17 mouse cellular contexts compared by ENCODE assay signal in genomic region chr10:50063392-50063791, GRCm38 (mm10).
DNase-seq lines count a peak whose midpoint lies in the region; TF ChIP-seq lines count a peak whose summit lies in the region.
"Had no signal": no experiment of that assay in that cellular context is flagged by ENCODE, and none has a peak within 500 bp of the region (broad histone marks: within the 10 kb centered on the region; RNA-seq: fewer than 3 reads in every experiment).

No protein-coding gene starts in this region.

- H3K4me1 ChIP-seq in cerebellum, adult 2 months (ENCODE audit: control insufficient read depth, insufficient read depth, low read length), result peaks cover 2% of the 10 kb centered on the region; the same call in 1 of the 2 replicates
- H3K4me1 ChIP-seq in heart, adult 2 months (ENCODE audit: control insufficient read depth, insufficient read depth, low read length), result no peaks in the 10 kb centered on the region
- H3K4me1 ChIP-seq: embryonic facial prominence, embryonic 12.5 days; forebrain, embryonic 12.5 days; heart, embryonic 12.5 days; hindbrain, embryonic 10.5 days; hindbrain, embryonic 15.5 days had no signal

- H3K36me3 ChIP-seq in heart, adult 2 months (ENCODE audit: control insufficient read depth, insufficient read depth, low read length), result no peaks in the 10 kb centered on the region
- H3K36me3 ChIP-seq: embryonic facial prominence, embryonic 12.5 days; forebrain, embryonic 12.5 days; heart, embryonic 12.5 days; hindbrain, embryonic 10.5 days; hindbrain, embryonic 15.5 days had no signal

- TF ChIP-seq EP300 in heart, adult 2 months (IDR thresholded peaks at IDR 0.05; ENCODE audit: insufficient read depth, low read depth, low read length), result no peak

- no peak for TF ChIP-seq CTCF in brain, embryonic 14.5 days (IDR thresholded peaks at IDR 0.05; ENCODE audit: borderline replicate concordance, extremely low read depth, insufficient read depth, insufficient read length)
- TF ChIP-seq CTCF in cerebellum, adult 2 months (IDR thresholded peaks at IDR 0.05; ENCODE audit: borderline replicate concordance, insufficient read depth, low read depth, low read length), result no peak
- TF ChIP-seq CTCF in heart, adult 2 months (IDR thresholded peaks at IDR 0.05), result no peak

- H3K27ac ChIP-seq in cerebellum, adult 2 months (ENCODE audit: insufficient read depth, low read length), result peak overlapping the region; percentile 28; the same call in 1 of the 2 replicates
- no peak overlapping the region for H3K27ac ChIP-seq in heart, adult 2 months
- H3K27ac ChIP-seq: embryonic facial prominence, embryonic 12.5 days; forebrain, embryonic 12.5 days; hindbrain, embryonic 10.5 days; hindbrain, embryonic 15.5 days had no signal

- H3K4me3 ChIP-seq in cerebellum, adult 2 months (replicated peaks; ENCODE audit: insufficient read depth, low read depth, low read length), result no peak overlapping the region
- H3K4me3 ChIP-seq in heart, adult 2 months, result no peak overlapping the region
- H3K4me3 ChIP-seq: embryonic facial prominence, embryonic 12.5 days; forebrain, embryonic 12.5 days; heart, embryonic 12.5 days; hindbrain, embryonic 10.5 days; hindbrain, embryonic 15.5 days had no signal

- WGBS in cerebellum, adult 2 months, result 9% methylated on average over 1 of the region's 1 CpGs
- 56% methylated on average over 1 of the region's 1 CpGs for WGBS in heart, adult 2 months

- no peak for TF ChIP-seq POLR2A in brain, embryonic 14.5 days (IDR thresholded peaks at IDR 0.05; ENCODE audit: borderline replicate concordance, extremely low read depth, insufficient read depth, insufficient read length, poor library complexity, severe bottlenecking)
- no peak for TF ChIP-seq POLR2A in cerebellum, adult 2 months (IDR thresholded peaks at IDR 0.05; ENCODE audit: borderline replicate concordance, insufficient read depth, low read length)
- no peak for TF ChIP-seq POLR2A in heart, adult 2 months (IDR thresholded peaks at IDR 0.05; ENCODE audit: insufficient read depth, low read depth, low read length)

- intact Hi-C loops in heart, adult 2 months (cut with DNase I), result no loop called here

- H3K79me2 ChIP-seq in heart, adult 2 months (replicated peaks; ENCODE audit: control insufficient read depth, insufficient read depth, low read length), result no peaks in the 10 kb centered on the region

- DNase-seq in Muller cell, postnatal 12 days (ENCODE audit: inconsistent ontology term), result peak; percentile 58
- peak; percentile 32 for DNase-seq in brain, embryonic 14.5 days (ENCODE audit: low read depth)
- DNase-seq in cerebellum, adult 2 months, result peak; percentile 60 to 88
- peak; percentile 61 to 68 for DNase-seq in cerebellum, postnatal 10 days
- DNase-seq in layer of hippocampus, postnatal 14 days (ENCODE audit: low spot score in 2 of 2), result no peak
- no peak for DNase-seq in heart, adult 2 months
- no peak for DNase-seq in urinary bladder, adult 2 months (ENCODE audit: low spot score)
- DNase-seq in kidney, adult 8-10 months, result no peak
- DNase-seq: adrenal gland, postnatal 14 days; forebrain, postnatal 0 days; gastrocnemius, postnatal 14 days; kidney, adult 2 months had no signal

- no peaks in the 10 kb centered on the region for H3K27me3 ChIP-seq in cerebellum, adult 2 months (ENCODE audit: control insufficient read depth, insufficient read depth, low read length)
- no peaks in the 10 kb centered on the region for H3K27me3 ChIP-seq in heart, adult 2 months (ENCODE audit: control insufficient read depth, insufficient read depth, low read length)
- H3K27me3 ChIP-seq: embryonic facial prominence, embryonic 12.5 days; forebrain, embryonic 12.5 days; heart, embryonic 12.5 days; hindbrain, embryonic 15.5 days had no signal

- H3K9ac ChIP-seq in heart, adult 2 months (ENCODE audit: low read depth, low read length), result no peak overlapping the region
- H3K9ac ChIP-seq: embryonic facial prominence, embryonic 12.5 days; forebrain, embryonic 12.5 days; forebrain, postnatal 0 days; heart, embryonic 12.5 days; hindbrain, embryonic 15.5 days had no signal

Comparison
In these comparisons a context has a peak if more than half of its experiments do, and no peak if none do; other contexts are left out.
1. DNase-seq: peak in Muller cell, postnatal 12 days (single experiment), brain, embryonic 14.5 days (single experiment), cerebellum, adult 2 months (2 of 2) and cerebellum, postnatal 10 days (2 of 2); none in layer of hippocampus, postnatal 14 days (0 of 2), heart, adult 2 months (0 of 2), urinary bladder, adult 2 months (single experiment) and kidney, adult 8-10 months (0 of 2).